Mouse (Mus musculus) olfactory bulb, adult 2 months (tissue): Measurements from ENCODE around the gene Enpp6.

Experiments used
- CTCF ChIP-seq: fragments of 200-500 bp; IDR thresholded peaks from 2 replicates; pipeline ENCODE4 v1.5.1; 2012; ENCODE audit warnings: low read depth, mild to moderate bottlenecking, low read length, moderate library complexity; ENCODE audit not compliant: insufficient read depth
- POLR2A ChIP-seq: fragments of 200-500 bp; IDR thresholded peaks from 2 replicates; pipeline ENCODE4 v1.6.1; 2012; ENCODE audit warnings: mild to moderate bottlenecking, low read depth, low read length, moderate library complexity; ENCODE audit not compliant: insufficient read depth

GRCm38 (mm10) chr8:46943337-46943736, 43.4 kb upstream of the Enpp6 start:
- no peak for TF ChIP-seq CTCF
- TF ChIP-seq POLR2A, result no peak
